Mouse (Mus musculus) splenic B cell, adult 2 months (primary cell): ENCODE data around the gene Lingo2.

Experiments used
- DNase-seq: peaks from one replicate; pipeline ENCODE4 v3.0.0-alpha.2; 2011; ENCODE audit warnings: low read depth, low spot score
- H3K27me3 ChIP-seq: 2 replicates; pipeline ENCODE4 v1.6.1; 2012; ENCODE audit warnings: mild to moderate bottlenecking, low read length, moderate library complexity, mixed read lengths; ENCODE audit not compliant: control insufficient read depth, poor library complexity, insufficient read depth, severe bottlenecking
- H3K36me3 ChIP-seq: 2 replicates; pipeline ENCODE4 v1.6.1; 2012; ENCODE audit warnings: mild to moderate bottlenecking, low read length, moderate library complexity, mixed read lengths; ENCODE audit not compliant: control insufficient read depth, poor library complexity, insufficient read depth, severe bottlenecking

Lingo2 gene

DNA sequence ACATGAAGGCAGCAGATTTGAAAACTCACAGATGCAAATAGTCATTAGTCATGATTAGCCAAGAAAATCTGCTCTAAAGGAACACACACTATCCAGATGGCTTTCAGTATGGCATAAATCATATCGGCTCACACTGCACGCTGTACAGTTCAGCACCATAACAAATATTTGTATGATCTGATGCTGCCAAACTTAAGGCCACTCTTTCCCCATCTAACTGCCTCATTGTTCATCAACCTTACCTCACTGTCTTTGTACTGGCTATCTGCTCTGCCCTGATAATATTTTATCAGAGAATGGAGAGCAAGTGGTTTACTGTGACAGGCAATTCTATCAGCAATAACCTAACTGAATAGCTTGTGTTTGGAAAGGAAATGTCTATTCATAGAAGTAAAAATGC is 254.7 kb downstream of the Lingo2 start:
- no peak for DNase-seq
- Histone ChIP-seq H3K27me3 (no peaks in the 10 kb centered on the region), H3K36me3 (no peaks in the 10 kb centered on the region)

DNA sequence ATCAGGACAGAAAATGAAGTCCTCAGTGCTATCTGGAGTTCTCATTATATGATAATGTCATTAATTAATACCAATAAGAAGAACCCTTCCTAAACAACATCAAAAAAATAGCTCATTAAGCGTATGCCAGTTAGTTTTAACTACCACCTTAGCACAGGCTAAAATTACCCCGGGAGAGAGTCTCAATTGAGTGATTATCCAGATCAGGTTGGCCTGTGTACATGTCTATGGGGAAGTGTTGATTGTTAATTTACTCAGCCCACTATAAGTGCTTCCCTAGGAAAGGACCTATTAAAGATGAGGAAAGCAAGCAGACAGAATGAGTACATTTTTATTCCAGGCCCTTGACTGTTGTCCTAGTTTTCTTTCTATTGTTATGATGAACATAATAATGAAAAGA is 291.6 kb downstream of the Lingo2 start:
- H3K27me3 ChIP-seq, result no peaks in the 10 kb centered on the region
- DNase-seq, result no peak
- H3K36me3 ChIP-seq, result no peaks in the 10 kb centered on the region

GRCm38 (mm10) chr4:36647753-36648152 is 303.8 kb downstream of the Lingo2 start:
- no peak for DNase-seq
- H3K36me3 ChIP-seq, result no peaks in the 10 kb centered on the region
- no peaks in the 10 kb centered on the region for H3K27me3 ChIP-seq

GRCm38 (mm10) chr4:36635666-36636065 is 315.9 kb downstream of the Lingo2 start:
- no peak for DNase-seq
- H3K36me3 ChIP-seq, result no peaks in the 10 kb centered on the region
- H3K27me3 ChIP-seq, result no peaks in the 10 kb centered on the region

DNA sequence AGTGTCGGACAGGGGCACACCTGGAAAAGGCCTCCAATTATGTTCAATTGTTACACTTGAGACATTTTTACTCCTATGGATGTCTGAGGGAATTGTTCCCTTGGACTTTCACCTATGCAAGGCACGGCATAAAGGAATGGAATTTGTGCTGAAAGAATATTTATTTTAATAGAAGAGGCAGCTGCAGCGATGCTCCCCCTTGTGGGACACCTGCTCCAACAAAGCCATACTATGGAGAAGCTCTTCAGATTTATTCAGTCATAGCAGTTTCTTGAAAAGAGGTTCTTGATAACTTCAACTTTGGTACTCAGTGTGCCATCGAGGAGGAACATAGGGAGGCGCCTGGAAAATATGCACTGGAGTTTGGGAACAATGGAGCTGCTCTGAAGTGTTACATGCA is 374.7 kb downstream of the Lingo2 start:
- no peaks in the 10 kb centered on the region for H3K27me3 ChIP-seq
- DNase-seq, result no peak
- no peaks in the 10 kb centered on the region for H3K36me3 ChIP-seq

DNA sequence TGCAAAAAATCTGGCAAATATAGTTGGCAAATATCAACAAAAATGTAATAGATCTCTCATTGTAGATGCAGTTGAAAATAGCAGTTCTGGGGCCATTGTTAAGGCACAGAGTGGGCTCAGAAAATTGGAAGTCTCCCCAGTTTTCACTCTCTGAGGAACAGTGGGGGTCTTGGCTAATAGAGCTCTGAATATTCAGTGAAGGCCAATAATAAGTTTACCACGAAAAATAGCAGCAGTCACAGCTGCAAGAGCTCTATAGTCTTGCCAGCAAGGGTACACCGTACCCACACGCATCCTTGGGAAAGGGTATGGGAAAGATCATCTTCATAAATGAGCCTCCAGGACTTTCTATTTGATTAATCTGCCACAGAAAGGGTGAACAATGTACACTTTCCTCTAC is 375.3 kb downstream of the Lingo2 start:
- no peak for DNase-seq
- H3K27me3 ChIP-seq, result no peaks in the 10 kb centered on the region
- H3K36me3 ChIP-seq, result no peaks in the 10 kb centered on the region

- DNase-seq, result no peak
- Histone ChIP-seq H3K27me3 (no peaks in the 10 kb centered on the region), H3K36me3 (no peaks in the 10 kb centered on the region)
These were observed 385.0 kb downstream of the Lingo2 start for GRCm38 (mm10) chr4:36566544-36566943.

DNA sequence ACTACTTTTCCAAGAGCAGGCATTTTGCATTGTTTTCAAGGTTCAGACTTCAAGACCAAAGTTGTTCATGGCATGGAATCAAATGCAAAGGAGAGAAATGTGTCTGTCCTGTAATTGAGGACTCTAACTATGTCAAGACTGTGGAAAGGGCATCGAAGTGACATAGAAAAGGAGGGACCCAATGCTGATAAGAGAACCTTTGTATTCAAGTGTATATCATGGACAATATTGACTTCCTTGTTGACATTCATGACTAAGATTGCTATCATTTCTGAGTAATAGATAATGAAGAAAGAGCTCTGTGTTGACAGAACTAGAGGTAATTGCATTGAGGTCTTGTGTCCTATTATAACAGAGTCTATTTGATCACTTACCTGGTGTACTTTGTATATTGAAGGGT is 390.6 kb downstream of the Lingo2 start:
- H3K36me3 ChIP-seq, result no peaks in the 10 kb centered on the region

GRCm38 (mm10) chr4:36540664-36541360 is 410.7 kb downstream of the Lingo2 start:
- no peaks in the 10 kb centered on the region for H3K36me3 ChIP-seq
- no peak for DNase-seq
- no peaks in the 10 kb centered on the region for H3K27me3 ChIP-seq

More for the DNA sequence above, 390.6 kb downstream of the Lingo2 start:
- H3K27me3 ChIP-seq, result no peaks in the 10 kb centered on the region
- no peak for DNase-seq

DNA sequence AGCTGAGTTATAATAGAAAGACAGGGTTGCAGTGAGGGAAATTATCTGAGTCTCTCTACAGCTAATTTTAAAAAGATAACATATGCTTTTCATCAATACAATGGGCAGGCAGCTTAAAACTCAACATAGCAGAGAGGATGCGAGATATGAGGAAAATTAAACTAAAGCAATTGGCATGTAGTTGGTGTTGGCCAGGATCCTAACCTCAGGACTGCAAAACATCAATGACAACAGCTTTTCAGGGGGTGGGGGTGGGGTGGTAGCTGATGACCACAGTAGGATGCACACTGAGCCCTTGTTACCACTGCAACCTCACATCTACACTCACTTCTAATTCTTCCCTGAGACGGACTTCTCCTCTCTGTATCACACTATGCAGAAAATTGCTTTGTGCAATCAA is 417.7 kb downstream of the Lingo2 start:
- Histone ChIP-seq H3K36me3 (no peaks in the 10 kb centered on the region), H3K27me3 (no peaks in the 10 kb centered on the region)
- DNase-seq, result no peak

- H3K36me3 ChIP-seq, result no peaks in the 10 kb centered on the region
- H3K27me3 ChIP-seq, result no peaks in the 10 kb centered on the region
- no peak for DNase-seq
These were observed 461.3 kb downstream of the Lingo2 start for GRCm38 (mm10) chr4:36490255-36490654.

DNA sequence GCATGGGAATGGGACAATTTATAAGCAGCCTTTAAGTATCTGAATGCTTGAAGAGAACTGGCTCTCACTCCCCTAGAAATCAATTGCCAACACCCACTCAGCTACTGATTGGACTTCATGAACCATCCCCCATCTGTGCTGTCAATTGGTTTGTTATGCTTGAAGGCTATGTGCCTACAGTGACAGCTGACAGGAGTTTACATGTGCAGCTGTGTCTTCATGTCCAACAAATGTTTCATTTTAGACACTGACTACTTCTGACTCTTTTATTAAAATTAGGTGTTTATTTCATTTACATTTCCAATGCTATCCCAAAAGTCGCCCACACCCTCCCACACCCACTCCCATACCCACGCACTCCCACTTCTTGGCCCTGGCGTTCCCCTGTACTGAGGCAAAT is 516.3 kb downstream of the Lingo2 start:
- Histone ChIP-seq H3K27me3 (no peaks in the 10 kb centered on the region), H3K36me3 (no peaks in the 10 kb centered on the region)
- DNase-seq, result no peak

DNA sequence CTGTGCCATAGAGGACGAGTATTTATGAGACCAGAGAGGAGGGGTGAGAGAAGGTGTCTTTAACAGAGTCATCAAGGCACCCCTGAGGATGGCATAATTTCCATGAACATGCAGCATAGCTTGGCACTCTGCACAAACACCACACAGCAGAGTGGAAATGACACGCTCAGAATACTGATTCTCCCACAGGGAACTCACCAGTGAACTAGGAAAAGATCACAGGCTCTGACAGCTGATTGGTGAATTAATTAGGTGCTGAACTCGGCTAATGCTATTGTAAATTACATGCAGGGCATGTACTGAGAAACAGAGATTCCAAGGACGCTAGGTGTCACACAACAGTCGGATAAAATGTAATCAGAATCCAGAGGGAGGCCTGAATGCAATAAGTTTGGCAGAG is 525.4 kb downstream of the Lingo2 start:
- no peaks in the 10 kb centered on the region for H3K36me3 ChIP-seq
- DNase-seq, result no peak
- no peaks in the 10 kb centered on the region for H3K27me3 ChIP-seq

DNA sequence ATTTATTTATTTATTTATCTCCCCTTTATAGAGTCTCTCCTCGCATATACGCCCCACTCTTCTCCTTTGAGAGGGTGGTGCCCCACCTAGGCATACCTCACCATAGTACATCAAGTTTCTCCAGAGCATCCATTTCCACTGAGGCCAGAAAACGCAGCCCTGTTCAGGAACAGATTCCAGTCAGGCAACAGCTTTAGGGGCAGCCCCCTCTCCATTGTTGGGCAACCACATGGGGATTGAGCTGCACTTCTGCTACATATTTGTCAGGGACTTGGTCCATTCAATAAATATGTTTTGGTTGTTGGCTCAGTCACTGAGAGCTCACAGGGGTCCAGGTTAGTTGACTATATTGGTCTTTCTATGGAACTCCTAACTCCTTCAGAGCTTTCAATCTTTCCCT is 544.2 kb downstream of the Lingo2 start:
- no peak for DNase-seq
- H3K27me3 ChIP-seq, result no peaks in the 10 kb centered on the region
- no peaks in the 10 kb centered on the region for H3K36me3 ChIP-seq

- no peak for DNase-seq
- Histone ChIP-seq H3K27me3 (no peaks in the 10 kb centered on the region), H3K36me3 (no peaks in the 10 kb centered on the region)
These were observed 582.6 kb downstream of the Lingo2 start for GRCm38 (mm10) chr4:36368925-36369324.

DNA sequence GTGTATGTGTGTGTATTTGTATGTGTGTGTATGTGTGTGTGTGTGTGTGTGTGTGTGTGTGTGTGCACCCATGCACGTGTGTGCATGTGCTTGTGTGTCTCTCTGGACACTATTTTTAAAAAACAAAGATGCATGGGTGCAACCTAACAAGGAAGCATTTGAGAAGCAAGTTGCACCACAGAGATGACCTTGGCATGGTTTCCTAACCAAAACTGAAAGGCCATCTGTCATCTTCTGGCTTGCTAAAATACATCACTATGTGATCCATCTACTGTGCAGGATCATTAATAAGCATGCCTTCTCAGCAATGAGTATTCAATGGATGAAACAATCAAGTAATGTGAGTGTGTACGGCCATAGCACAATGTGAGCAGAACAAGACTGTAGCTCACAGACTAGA is 597.1 kb downstream of the Lingo2 start:
- no peak for DNase-seq
- H3K27me3 ChIP-seq, result no peaks in the 10 kb centered on the region

More for the DNA sequence above, 597.1 kb downstream of the Lingo2 start:
- H3K36me3 ChIP-seq, result no peaks in the 10 kb centered on the region
